Mouse (Mus musculus) kidney, adult 2 months (tissue): Measurements from ENCODE around the gene Ap1s3. TPM values are rescaled to one million over a fixed set of nuclear protein-coding genes. Genes with fewer than 3 reads are reported as not detected.

Experiments used
- DNase-seq: peaks from one replicate; pipeline ENCODE4 v3.0.0; 2021
- H3K27ac ChIP-seq: fragments of 200-500 bp; 2 replicates; pipeline ENCODE4 v1.5.1; 2012; ENCODE audit warnings: low read depth, low read length, control low read depth, inconsistent platforms; ENCODE audit not compliant: insufficient read depth
- H3K27me3 ChIP-seq: fragments of 200-500 bp; replicated peaks from 2 replicates; pipeline ENCODE4 v1.6.1; 2012; ENCODE audit warnings: mild to moderate bottlenecking, moderate library complexity, low read length, inconsistent platforms; ENCODE audit not compliant: control insufficient read depth, insufficient read depth
- H3K36me3 ChIP-seq: fragments of 200-500 bp; 2 replicates; pipeline ENCODE4 v1.6.1; 2012; ENCODE audit warnings: mild to moderate bottlenecking, moderate library complexity, low read length, inconsistent platforms; ENCODE audit not compliant: control insufficient read depth, insufficient read depth
- H3K4me1 ChIP-seq: fragments of 200-500 bp; 2 replicates; pipeline ENCODE4 v1.6.1; 2011; ENCODE audit warnings: low read length; ENCODE audit not compliant: control insufficient read depth, insufficient read depth
- H3K4me3 ChIP-seq: fragments of 200-500 bp; 2 replicates; pipeline ENCODE4 v1.5.1; 2011; ENCODE audit warnings: mild to moderate bottlenecking, low read depth, low read length, control low read depth; ENCODE audit not compliant: insufficient read depth
- CTCF ChIP-seq: fragments of 200-500 bp; conservative IDR thresholded peaks from 2 replicates; pipeline ENCODE4 v1.5.1; 2011; ENCODE audit warnings: low read depth, mild to moderate bottlenecking, control low read depth, low read length, moderate library complexity, mixed read lengths; ENCODE audit not compliant: insufficient read depth, insufficient read length
- POLR2A ChIP-seq: fragments of 200-500 bp; IDR thresholded peaks from one replicate; pipeline ENCODE4 v1.6.1; 2011; ENCODE audit warnings: low read depth, low read length, control low read depth
- WGBS: fragments of 180-500 bp; shearing (Covaris S2); methylation state at CpG from one replicate; pipeline ENCODE4 v1.1.7; 2018; 5-methylcytosine and 5-hydroxymethylcytosine counted together
- polyA plus RNA-seq: library from polyadenylated mRNA; depleted of rRNA; stranded (reverse); fragments of >200 nt; gene quantifications from 2 replicates; pipeline ENCODE4 v1.2.3, GENCODE M21; 2012; rRNA removed

Gene Ap1s3
- polyA plus RNA-seq, 1 experiment = 30.3 TPM

GRCm38 (mm10) chr1:79571126-79571525 lies 100.6 kb downstream of the Ap1s3 start:
- H3K36me3 ChIP-seq = no peaks in the 10 kb centered on the region
- no peaks in the 10 kb centered on the region for H3K4me1 ChIP-seq
- no peak overlapping the region for H3K4me3 ChIP-seq
- no peak for TF ChIP-seq POLR2A
- TF ChIP-seq CTCF = no peak
- WGBS = 67% methylated on average over 6 of the region's 6 CpGs
- H3K27me3 ChIP-seq = no peaks in the 10 kb centered on the region
- no peak overlapping the region for H3K27ac ChIP-seq
- no peak for DNase-seq

GRCm38 (mm10) chr1:79561186-79561585 lies 110.6 kb downstream of the Ap1s3 start:
- Histone ChIP-seq H3K27me3 (no peaks in the 10 kb centered on the region), H3K4me1 (no peaks in the 10 kb centered on the region), H3K36me3 (no peaks in the 10 kb centered on the region), H3K27ac (no peak overlapping the region), H3K4me3 (no peak overlapping the region)
- peak; percentile 10 for DNase-seq
- TF ChIP-seq CTCF = no peak
- TF ChIP-seq POLR2A = no peak
- 50% methylated on average over 5 of the region's 5 CpGs for WGBS

Other genes with a start within 250 kb of the Ap1s3 start
- gene Scg2, start 231.9 kb downstream of the Ap1s3 start, polyA plus RNA-seq = 0.11 and 0.14 TPM in 2 replicates
- gene Mrpl44, start 104.0 kb upstream of the Ap1s3 start, polyA plus RNA-seq = 16.0 and 21.4 TPM in 2 replicates
- gene Wdfy1, start 104.2 kb upstream of the Ap1s3 start, polyA plus RNA-seq = 46.4 and 46.9 TPM in 2 replicates
- gene Serpine2, start 189.2 kb upstream of the Ap1s3 start, polyA plus RNA-seq = 27.2 and 30.6 TPM in 2 replicates